Mouse (Mus musculus) megakaryocyte, embryonic 14.5 days (primary cell): ENCODE measurements around the gene Arhgap15.

Source experiments
- FLI1 ChIP-seq: IDR thresholded peaks from 2 replicates; pipeline ENCODE4 v1.6.1; 2012; ENCODE audit warnings: low read length, inconsistent platforms, mixed read lengths
- GATA1 ChIP-seq: IDR thresholded peaks from 3 replicates; pipeline ENCODE4 v1.6.1; 2012; ENCODE audit warnings: mixed read lengths, low read length, inconsistent platforms, borderline replicate concordance

DNA sequence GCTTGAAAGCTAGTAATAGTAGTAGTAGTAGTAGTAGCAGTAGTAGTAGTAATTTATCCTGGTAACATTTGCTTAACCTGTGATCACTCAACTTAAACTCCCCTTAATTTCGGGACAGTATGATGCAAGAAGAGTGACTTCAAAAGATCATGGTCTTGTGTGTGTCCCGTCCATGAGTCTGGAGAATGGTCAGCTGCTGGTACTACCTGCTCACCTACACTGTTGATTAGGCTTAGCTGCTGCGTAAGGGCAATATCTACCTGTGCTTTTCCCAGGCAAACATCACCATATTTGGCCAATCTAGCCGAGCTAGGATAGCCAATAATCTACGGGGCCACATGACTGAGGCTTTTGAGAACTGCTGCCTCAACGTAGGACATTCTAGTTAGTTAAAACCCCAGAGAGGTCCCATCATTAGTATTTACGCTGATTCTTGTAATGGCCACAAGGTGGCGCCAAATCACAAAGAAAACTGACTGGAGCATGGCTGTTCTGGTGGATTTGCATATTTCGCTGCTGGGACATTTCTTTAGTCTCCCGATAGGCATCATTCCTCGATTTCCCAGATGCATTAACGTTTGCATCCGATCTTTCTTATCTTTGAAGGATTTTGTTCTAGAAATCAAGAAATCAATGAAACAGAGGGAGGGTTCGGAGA lies 26.0 kb upstream of the Arhgap15 start:
- TF ChIP-seq GATA1, result no peak
- TF ChIP-seq FLI1, result no peak
